Mouse (Mus musculus) liver, embryonic 14.5 days (tissue): ENCODE results near the gene Ercc6l. TPM values are rescaled to one million over a fixed set of nuclear protein-coding genes. Genes with fewer than 3 reads are reported as not detected.

Experiments
- ATAC-seq: fragments of 200-750 bp; cut with Nextera tagmentation; 2 replicates; pipeline ENCODE4 v1.8.0; 2017; ENCODE audit warnings: moderate number of reproducible peaks, mild to moderate bottlenecking, moderate library complexity; ENCODE audit not compliant: insufficient read depth
- DNase-seq, 3 experiments: peaks; one replicate each; pipeline ENCODE4 v3.0.0-alpha.2; 2012 to 2013; ENCODE audit warnings: low read depth in 3 of 3, low spot score in 3 of 3
- H3K27ac ChIP-seq: fragments of 300-500 bp; sonication (generic); 2 replicates; pipeline ENCODE4 v1.5.1; 2014; ENCODE audit warnings: moderate library complexity, mild to moderate bottlenecking, control low read depth, inconsistent platforms
- H3K27me3 ChIP-seq: fragments of 300-500 bp; sonication (generic); 2 replicates; pipeline ENCODE4 v1.6.1; 2014; ENCODE audit warnings: mild to moderate bottlenecking, low read length, moderate library complexity; ENCODE audit not compliant: control insufficient read depth, insufficient read depth
- H3K36me3 ChIP-seq: fragments of 300-500 bp; sonication (generic); replicated peaks from 2 replicates; pipeline ENCODE4 v1.6.1; 2014; ENCODE audit warnings: low read depth; ENCODE audit not compliant: control insufficient read depth, insufficient read depth
- H3K4me1 ChIP-seq, 2 experiments: fragments of 200-500 bp in 1 of 2; fragments of 300-500 bp in 1 of 2; sonication (generic) in 1 of 2; replicated peaks; 2 replicates each; pipeline ENCODE4 v1.6.1; 2012 to 2014; ENCODE audit warnings: antibody characterized with exemption in 1 of 2, inconsistent platforms in 1 of 2, low read length in 1 of 2; ENCODE audit not compliant: control insufficient read depth in 2 of 2, insufficient read depth in 2 of 2
- H3K4me2 ChIP-seq: fragments of 300-500 bp; sonication (generic); 2 replicates; pipeline ENCODE4 v1.6.1; 2014; ENCODE audit warnings: low read depth, mild to moderate bottlenecking, control low read depth, moderate library complexity
- H3K4me3 ChIP-seq, 2 experiments: fragments of 200-500 bp in 1 of 2; fragments of 300-500 bp in 1 of 2; sonication (generic) in 1 of 2; 2 replicates each; pipeline ENCODE4 v1.5.1; 2012 to 2014; ENCODE audit warnings: low read depth in 2 of 2, low read length in 2 of 2, mild to moderate bottlenecking in 2 of 2, control low read depth in 1 of 2, inconsistent platforms in 1 of 2, moderate library complexity in 1 of 2; ENCODE audit not compliant: insufficient read depth in 1 of 2
- H3K9ac ChIP-seq: fragments of 300-500 bp; sonication (generic); replicated peaks from 2 replicates; pipeline ENCODE4 v1.6.1; 2014; ENCODE audit warnings: mild to moderate bottlenecking, control low read depth, moderate library complexity
- H3K9me3 ChIP-seq: fragments of 300-500 bp; sonication (generic); 2 replicates; pipeline ENCODE4 v1.6.1; 2016; ENCODE audit warnings: low read length, mixed read lengths; ENCODE audit not compliant: control insufficient read depth
- CTCF ChIP-seq: IDR thresholded peaks from 2 replicates; pipeline ENCODE4 v1.5.1; 2016; ENCODE audit warnings: antibody characterized with exemption, low read depth, control low read depth
- EP300 ChIP-seq: IDR thresholded peaks from 2 replicates; pipeline ENCODE4 v1.6.1; 2016; ENCODE audit warnings: antibody characterized with exemption, low read depth
- WGBS: fragments of 180-500 bp; shearing (Covaris S2); extraction: QIAGEN DNeasy Blood & Tissue Kit; methylation state at CpG from one replicate; pipeline ENCODE4 v1.1.7; 2014; ENCODE audit not compliant: insufficient replicate concordance; 5-methylcytosine and 5-hydroxymethylcytosine counted together
- polyA plus RNA-seq, 2 experiments: library from polyadenylated mRNA; depleted of rRNA in 1 of 2; stranded (reverse) in 1 of 2; unstranded in 1 of 2; fragments of >200 nt; fragmentation: Nextera tagmentation in 1 of 2; extraction: Ambion mirVana in 1 of 2; gene quantifications; 2 replicates each; pipeline versions ENCODE4 v1.2.1 to v1.2.3; 2012 to 2014

Ercc6l gene
- polyA plus RNA-seq, 2 experiments: 5.3 to 11.1 TPM

- TF ChIP-seq EP300 (no peak), CTCF (no peak)
- H3K36me3 ChIP-seq: no peaks in the 10 kb centered on the region
- no peaks in the 10 kb centered on the region for H3K9me3 ChIP-seq
- no peak for DNase-seq
- no peak overlapping the region for H3K9ac ChIP-seq
- no peak overlapping the region for H3K4me3 ChIP-seq
- H3K4me1 ChIP-seq: no peaks in the 10 kb centered on the region
- ATAC-seq: no peak
- H3K4me2 ChIP-seq: no peak overlapping the region
- no peaks in the 10 kb centered on the region for H3K27me3 ChIP-seq
- no peak overlapping the region for H3K27ac ChIP-seq
- WGBS: 48% methylated on average over 7 of the region's 7 CpGs
Measured at GRCm38 (mm10) chrX:102094381-102094904, 62.4 kb downstream of the Ercc6l start.

Other genes with a start within 250 kb of the Ercc6l start
- 1.1 and 1.3 TPM in 2 replicates for gene Rtl5, start 85.8 kb downstream of the Ercc6l start, polyA plus RNA-seq (2012; rRNA removed)
- gene Rtl5, start 85.8 kb downstream of the Ercc6l start, polyA plus RNA-seq (2014; fragmentation: Nextera tagmentation; extraction: Ambion mirVana): 0.04 and 0.15 TPM in 2 replicates
- 21.4 and 45.2 TPM in 2 replicates for gene Pin4, start 37.6 kb downstream of the Ercc6l start, polyA plus RNA-seq (2012; rRNA removed)
- gene Pin4, start 37.6 kb downstream of the Ercc6l start, polyA plus RNA-seq (2014; fragmentation: Nextera tagmentation; extraction: Ambion mirVana): 59.5 and 69.3 TPM in 2 replicates
- gene Rps4x, start 32.3 kb upstream of the Ercc6l start, polyA plus RNA-seq (2012; rRNA removed): 594 and 1,018 TPM in 2 replicates
- gene Rps4x, start 32.3 kb upstream of the Ercc6l start, polyA plus RNA-seq (2014; fragmentation: Nextera tagmentation; extraction: Ambion mirVana): 625 and 638 TPM in 2 replicates
- 45.2 and 69.2 TPM in 2 replicates for gene Cited1, start 95.1 kb upstream of the Ercc6l start, polyA plus RNA-seq (2012; rRNA removed)
- gene Cited1, start 95.1 kb upstream of the Ercc6l start, polyA plus RNA-seq (2014; fragmentation: Nextera tagmentation; extraction: Ambion mirVana): 61.0 and 69.3 TPM in 2 replicates